Mouse (Mus musculus): ENCODE results near the gene Lipm.

The Lipm gene

GRCm38 (mm10) chr19:34166386-34166785 lies 65.7 kb downstream of the Lipm start:
- DNase-seq, result no peak

DNA sequence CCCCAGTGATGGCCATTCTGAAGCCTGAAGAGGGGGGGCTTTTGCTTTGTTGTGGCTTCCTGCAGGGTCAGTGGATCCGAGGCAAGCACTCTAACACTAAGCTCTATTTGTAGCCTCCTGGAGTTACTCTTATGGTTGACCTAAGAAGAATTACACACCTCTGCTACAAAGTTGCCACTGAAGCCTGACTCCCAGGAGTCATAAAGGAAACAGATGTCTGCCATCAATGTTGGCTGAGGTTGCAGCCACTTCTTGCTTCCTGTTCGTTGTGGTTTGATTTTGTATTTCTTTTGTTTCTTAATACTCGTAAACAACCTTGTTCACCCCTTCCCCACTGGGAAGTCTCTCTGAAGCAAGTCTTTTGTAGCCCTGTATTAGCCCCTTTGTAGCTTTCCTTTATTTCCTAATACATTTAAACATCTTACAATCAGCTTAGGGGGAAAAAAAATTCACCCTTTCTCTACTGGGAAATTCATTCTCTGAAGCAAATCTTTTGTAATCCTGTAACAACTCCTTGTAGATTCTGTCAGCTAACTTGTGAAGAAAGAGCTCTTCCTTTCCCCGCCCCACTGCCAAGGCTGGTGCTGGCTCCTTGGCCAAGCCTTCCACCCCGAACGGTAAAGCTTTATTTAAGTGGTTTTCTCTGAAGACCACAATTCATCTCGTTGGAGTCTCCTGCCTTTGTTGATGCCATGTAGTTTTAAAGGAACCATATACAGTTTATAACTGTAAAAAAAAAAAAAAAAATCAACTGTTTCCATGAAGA lies 67.3 kb downstream of the Lipm start:
- no peak for DNase-seq

DNA sequence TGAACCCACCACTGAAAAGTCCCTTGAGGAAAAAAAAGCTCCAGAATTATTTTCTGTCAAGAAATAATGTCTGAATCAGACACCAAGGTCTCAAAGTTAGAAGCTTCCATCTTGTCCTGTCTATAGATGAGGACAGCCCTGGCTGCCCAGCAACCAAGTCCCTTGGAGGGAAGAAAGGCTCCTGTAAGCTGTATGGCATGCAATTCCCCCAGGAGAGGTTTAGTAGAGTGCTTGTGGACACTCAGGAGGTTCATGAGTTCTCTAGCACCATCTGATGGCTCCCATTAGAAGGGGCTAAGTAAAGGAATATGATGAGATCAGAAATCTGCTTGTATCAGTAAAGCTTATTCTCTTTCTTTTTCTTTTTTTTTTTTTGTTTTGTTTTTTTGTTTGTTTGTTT lies 68.4 kb downstream of the Lipm start:
- no peak for DNase-seq

- DNase-seq, result no peak
These were observed 70.4 kb downstream of the Lipm start for GRCm38 (mm10) chr19:34171167-34171566.

Measured in cerebellum, postnatal 10 days (tissue).